Mouse (Mus musculus) heart, embryonic 14.5 days (tissue): ENCODE results near the gene Vmn2r88. TPM values are rescaled to one million over a fixed set of nuclear protein-coding genes. Genes with fewer than 3 reads are reported as not detected.

Source experiments
- ATAC-seq: fragments of 200-750 bp; cut with Nextera tagmentation; 2 replicates; pipeline ENCODE4 v1.8.0; 2017; ENCODE audit warnings: low read depth, moderate TSS enrichment; ENCODE audit not compliant: insufficient number of reproducible peaks, insufficient read depth, low FRiP score
- H3K27ac ChIP-seq, 2 experiments: fragments of 200-500 bp in 1 of 2; fragments of 300-500 bp in 1 of 2; sonication (generic) in 1 of 2; replicated peaks in 1 of 2; 2 replicates each; pipeline ENCODE4 v1.5.1; 2012 to 2014; ENCODE audit warnings: low read depth in 2 of 2, low read length in 2 of 2, control low read depth in 1 of 2, mild to moderate bottlenecking in 1 of 2, mixed read lengths in 1 of 2; ENCODE audit not compliant: control insufficient read depth in 1 of 2, insufficient read depth in 1 of 2
- H3K27me3 ChIP-seq: fragments of 300-500 bp; sonication (generic); 2 replicates; pipeline ENCODE4 v1.6.1; 2014; ENCODE audit warnings: mild to moderate bottlenecking, low read length, control low read depth; ENCODE audit not compliant: control insufficient read depth, insufficient read depth
- H3K36me3 ChIP-seq: fragments of 300-500 bp; sonication (generic); 2 replicates; pipeline ENCODE4 v1.6.1; 2014; ENCODE audit warnings: mild to moderate bottlenecking, control low read depth, low read length, mixed read lengths; ENCODE audit not compliant: control insufficient read depth, insufficient read depth
- H3K4me1 ChIP-seq, 2 experiments: fragments of 200-500 bp in 1 of 2; fragments of 300-500 bp in 1 of 2; sonication (generic) in 1 of 2; 2 replicates each; pipeline ENCODE4 v1.6.1; 2012 to 2014; ENCODE audit warnings: low read length in 2 of 2, control low read depth in 1 of 2, mixed read lengths in 1 of 2; ENCODE audit not compliant: control insufficient read depth in 2 of 2, insufficient read depth in 2 of 2
- H3K4me2 ChIP-seq: fragments of 300-500 bp; sonication (generic); 2 replicates; pipeline ENCODE4 v1.6.1; 2014; ENCODE audit warnings: mild to moderate bottlenecking, low read length
- H3K4me3 ChIP-seq, 2 experiments: fragments of 200-500 bp in 1 of 2; fragments of 300-500 bp in 1 of 2; sonication (generic) in 1 of 2; 2 replicates each; pipeline ENCODE4 v1.5.1; 2012 to 2014; ENCODE audit warnings: low read length in 2 of 2, mild to moderate bottlenecking in 2 of 2, control low read depth in 1 of 2, low read depth in 1 of 2, moderate library complexity in 1 of 2; ENCODE audit not compliant: control insufficient read depth in 1 of 2, insufficient read depth in 1 of 2
- H3K9ac ChIP-seq: fragments of 300-500 bp; sonication (generic); 2 replicates; pipeline ENCODE4 v1.6.1; 2014; ENCODE audit warnings: mild to moderate bottlenecking, low read length
- H3K9me3 ChIP-seq: fragments of 300-500 bp; sonication (generic); 2 replicates; pipeline ENCODE4 v1.6.1; 2016; ENCODE audit warnings: low read length, control low read depth; ENCODE audit not compliant: control insufficient read depth
- WGBS: fragments of 180-500 bp; shearing (Covaris S2); extraction: QIAGEN DNeasy Blood & Tissue Kit; methylation state at CpG from one replicate; pipeline ENCODE4 v1.1.7; 2014; 5-methylcytosine and 5-hydroxymethylcytosine counted together
- polyA plus RNA-seq: library from polyadenylated mRNA; unstranded; fragments of >200 nt; fragmentation: Nextera tagmentation; extraction: Ambion mirVana; gene quantifications from 2 replicates; pipeline ENCODE4 v1.2.1, GENCODE M21; 2014

Vmn2r88 gene
- not detected in 2 replicates for polyA plus RNA-seq

DNA sequence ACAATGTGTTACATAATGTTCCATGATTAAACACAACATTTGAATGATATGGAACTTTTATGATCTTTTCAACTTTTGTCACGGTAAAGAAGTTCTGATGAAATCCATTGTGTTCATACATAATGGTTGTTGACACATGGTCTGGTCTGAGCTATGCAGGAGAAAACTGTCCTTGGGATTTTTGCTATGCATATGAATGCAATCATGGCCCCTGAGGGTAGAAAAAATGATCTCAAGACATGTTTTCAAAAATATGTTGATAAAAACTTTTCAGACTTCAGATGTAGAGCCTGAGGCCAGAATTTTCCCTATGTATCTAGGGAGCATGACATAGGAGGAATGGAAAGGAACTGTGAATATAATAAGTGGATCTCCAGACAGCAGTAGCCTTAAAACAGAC is at the start of gene Vmn2r88:
TSS of gene Vmn2r88 (plus strand) at position 301 of the 400 bp plus-strand sequence.
- ATAC-seq = no peak
- 68% methylated on average over 1 of the region's 1 CpGs for WGBS

DNA sequence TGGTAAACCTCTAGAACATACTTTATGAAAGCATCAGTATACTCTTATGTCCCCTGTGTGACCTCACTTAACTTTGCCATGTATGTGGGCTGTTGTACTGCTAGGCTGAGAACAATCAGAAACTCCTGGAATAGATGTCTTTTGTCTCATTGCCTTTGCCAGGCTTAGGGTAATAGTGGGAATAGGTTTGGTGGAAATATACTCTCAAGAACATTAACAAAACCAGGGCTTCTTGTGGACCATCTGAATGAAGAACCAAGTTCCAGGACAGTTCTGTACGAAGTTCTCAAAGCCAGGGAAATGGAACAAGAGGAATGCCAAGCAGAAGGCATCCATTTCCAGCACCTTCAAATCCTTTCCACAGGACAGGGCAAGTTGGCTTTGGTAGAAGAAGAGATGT is 49.2 kb upstream of the Vmn2r88 start, which contains the start of gene Gm7247:
TSS of gene Gm7247 (plus strand) at position 301 of the 400 bp plus-strand sequence.
- Histone ChIP-seq H3K9me3 (no peaks in the 10 kb centered on the region), H3K4me2 (no peak within 1 kb of the TSS), H3K36me3 (no peaks in the 10 kb centered on the region), H3K4me3 (no peak within 1 kb of the TSS), H3K9ac (no peak within 1 kb of the TSS), H3K4me1 (no peaks in the 10 kb centered on the region), H3K27me3 (no peaks in the 10 kb centered on the region), H3K27ac (no peak within 1 kb of the TSS)
- no peak for ATAC-seq
- WGBS = 86% methylated on average over 1 of the region's 1 CpGs

More for the DNA sequence above, at the start of gene Vmn2r88:
- Histone ChIP-seq H3K4me3 (no peak within 1 kb of the TSS), H3K27ac (no peak within 1 kb of the TSS), H3K9ac (no peak within 1 kb of the TSS), H3K4me1 (no peaks in the 10 kb centered on the region), H3K27me3 (no peaks in the 10 kb centered on the region), H3K4me2 (no peak within 1 kb of the TSS), H3K9me3 (no peaks in the 10 kb centered on the region), H3K36me3 (no peaks in the 10 kb centered on the region)

DNA sequence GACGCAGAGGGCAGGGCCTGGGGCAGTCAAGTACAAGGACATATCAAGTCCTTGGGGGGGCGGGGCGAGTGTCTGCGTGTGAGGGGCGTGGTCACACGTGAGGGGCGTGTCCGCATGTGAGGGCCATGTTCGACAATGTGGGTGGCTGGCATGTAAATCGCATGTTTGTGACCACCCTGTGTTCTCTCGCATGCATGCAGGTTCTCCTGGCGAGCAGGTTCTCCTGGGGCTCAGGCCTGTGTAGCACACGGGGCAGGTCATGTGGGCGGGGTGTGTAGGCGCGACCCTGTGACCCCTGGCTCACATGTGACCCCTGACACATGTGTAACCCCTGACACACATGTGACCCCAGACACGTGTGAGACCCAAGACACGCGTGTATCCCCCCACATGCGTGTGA is 27.8 kb upstream of the Vmn2r88 start:
- Histone ChIP-seq H3K9ac (no peak overlapping the region), H3K27ac (no peak overlapping the region), H3K4me1 (no peaks in the 10 kb centered on the region), H3K4me2 (no peak overlapping the region), H3K4me3 (no peak overlapping the region), H3K9me3 (peaks cover 21% of the 10 kb centered on the region), H3K36me3 (no peaks in the 10 kb centered on the region), H3K27me3 (no peaks in the 10 kb centered on the region)
- 91% methylated on average over 20 of the region's 20 CpGs for WGBS
- ATAC-seq = peak; percentile 34; the same call in 1 of the 2 replicates

DNA sequence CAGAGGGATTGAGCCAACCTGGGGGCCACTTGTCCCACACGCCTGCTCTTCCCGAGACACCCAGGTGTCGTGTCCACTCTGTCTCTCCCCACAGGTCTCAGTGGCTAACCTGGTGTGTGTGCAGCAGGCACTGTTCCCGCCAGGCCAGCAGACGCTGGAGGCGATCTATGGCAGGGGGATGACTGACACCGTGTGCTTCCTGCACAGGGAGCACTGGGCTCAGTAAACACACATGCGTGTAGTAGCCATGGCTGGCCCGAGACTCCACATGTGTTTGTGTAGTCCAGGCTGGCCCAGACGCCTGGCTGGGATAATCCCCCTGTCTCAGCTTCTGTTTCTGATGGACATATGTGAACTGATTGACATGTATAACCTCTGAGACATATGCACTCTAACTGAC is 26.3 kb upstream of the Vmn2r88 start:
- H3K4me2 ChIP-seq = no peak overlapping the region
- no peak overlapping the region for H3K27ac ChIP-seq
- H3K27me3 ChIP-seq = no peaks in the 10 kb centered on the region
- H3K4me1 ChIP-seq = no peaks in the 10 kb centered on the region
- no peaks in the 10 kb centered on the region for H3K36me3 ChIP-seq
- no peak overlapping the region for H3K9ac ChIP-seq
- H3K9me3 ChIP-seq = peaks cover 24% of the 10 kb centered on the region
- no peak for ATAC-seq
- H3K4me3 ChIP-seq = no peak overlapping the region
- 94% methylated on average over 10 of the region's 10 CpGs for WGBS

DNA sequence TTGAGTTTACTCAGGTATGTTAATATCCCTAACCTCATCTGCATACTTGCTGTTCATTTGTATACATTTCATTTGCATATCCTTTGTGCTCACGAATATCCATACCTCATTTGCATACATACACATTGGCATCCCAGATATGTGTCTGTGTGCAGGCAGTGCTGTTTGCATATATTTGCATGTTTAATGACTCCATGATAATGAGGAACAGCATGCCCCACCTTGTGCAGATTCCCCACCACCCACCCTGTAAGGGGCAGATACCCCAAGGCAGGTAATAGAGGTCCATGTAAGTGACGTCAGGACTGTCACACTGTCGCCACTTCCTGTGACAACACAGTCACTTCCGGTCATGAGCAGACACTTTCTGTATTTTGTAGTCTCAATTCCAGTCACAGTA is 24.9 kb upstream of the Vmn2r88 start:
- Histone ChIP-seq H3K4me2 (no peak overlapping the region), H3K4me1 (no peaks in the 10 kb centered on the region), H3K9ac (no peak overlapping the region), H3K4me3 (no peak overlapping the region), H3K9me3 (peaks cover 24% of the 10 kb centered on the region), H3K36me3 (no peaks in the 10 kb centered on the region), H3K27me3 (no peaks in the 10 kb centered on the region), H3K27ac (no peak overlapping the region)
- WGBS = 92% methylated on average over 4 of the region's 4 CpGs
- ATAC-seq = no peak

DNA sequence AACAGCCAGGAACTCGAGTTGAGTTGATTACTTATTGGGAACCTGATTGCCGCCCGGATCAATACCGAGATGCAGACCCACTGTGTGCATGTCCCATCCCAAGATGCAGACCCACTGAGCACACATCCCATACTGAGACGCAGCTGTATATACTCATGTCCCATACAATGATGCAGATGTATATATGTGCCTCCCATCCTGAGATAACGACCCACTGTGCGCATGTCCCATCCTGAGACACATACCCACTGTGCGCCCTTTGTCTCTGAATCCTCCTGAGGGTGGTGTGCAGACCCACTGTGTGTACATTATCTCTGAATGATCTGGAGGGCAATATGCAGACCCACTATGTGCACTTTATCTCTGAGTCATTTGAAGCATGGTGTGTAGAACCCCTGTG is 22.9 kb upstream of the Vmn2r88 start:
- H3K9me3 ChIP-seq = peaks cover 20% of the 10 kb centered on the region
- no peak for ATAC-seq
- no peak overlapping the region for H3K27ac ChIP-seq
- H3K4me3 ChIP-seq = no peak overlapping the region
- H3K36me3 ChIP-seq = no peaks in the 10 kb centered on the region
- no peak overlapping the region for H3K9ac ChIP-seq
- H3K4me2 ChIP-seq = no peak overlapping the region
- H3K27me3 ChIP-seq = no peaks in the 10 kb centered on the region
- 96% methylated on average over 8 of the region's 8 CpGs for WGBS
- H3K4me1 ChIP-seq = no peaks in the 10 kb centered on the region

DNA sequence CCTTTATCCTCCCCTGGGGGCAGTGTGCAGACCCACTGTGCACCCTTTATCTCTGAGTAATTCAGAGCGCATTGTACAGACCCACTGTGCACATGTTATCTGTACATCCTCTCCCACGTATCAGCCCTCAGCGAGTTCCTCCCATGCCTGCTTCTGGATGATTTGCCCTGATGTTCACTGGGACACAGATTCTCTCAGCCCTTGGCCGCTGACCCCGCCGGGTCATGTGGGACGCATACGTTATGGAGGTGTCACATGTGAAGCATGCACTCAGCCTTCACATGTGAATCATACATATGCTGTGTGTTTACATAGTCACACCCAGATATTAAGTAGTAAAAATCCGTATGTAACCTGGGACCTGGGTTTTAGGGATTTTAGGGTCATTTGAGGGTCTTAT is 22.4 kb upstream of the Vmn2r88 start:
- 91% methylated on average over 9 of the region's 9 CpGs for WGBS
- Histone ChIP-seq H3K9ac (no peak overlapping the region), H3K4me1 (no peaks in the 10 kb centered on the region), H3K36me3 (no peaks in the 10 kb centered on the region), H3K4me2 (no peak overlapping the region), H3K9me3 (peaks cover 15% of the 10 kb centered on the region), H3K27me3 (no peaks in the 10 kb centered on the region), H3K4me3 (no peak overlapping the region), H3K27ac (no peak overlapping the region)
- no peak for ATAC-seq

DNA sequence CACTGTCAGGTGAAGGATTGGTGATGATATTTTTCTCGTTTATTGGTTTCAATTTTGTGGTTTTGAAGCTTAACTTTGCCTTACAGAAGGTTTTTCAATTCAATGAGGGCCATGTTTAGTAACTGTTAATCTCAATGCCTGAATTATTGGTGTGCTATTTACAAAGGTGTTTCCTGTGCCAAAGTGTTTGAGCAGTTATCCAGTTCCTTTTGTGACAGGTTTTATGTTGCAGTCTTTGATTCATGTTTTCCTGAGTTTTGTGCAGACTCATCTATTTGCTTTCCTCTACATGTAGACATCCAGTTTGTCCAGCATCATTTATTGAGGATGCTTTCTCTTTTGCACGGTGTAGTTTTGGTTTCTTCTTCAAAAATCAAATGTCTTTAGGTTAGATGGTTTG is 13.3 kb downstream of the Vmn2r88 start:
- Histone ChIP-seq H3K27me3 (no peaks in the 10 kb centered on the region), H3K9ac (no peak overlapping the region), H3K4me3 (no peak overlapping the region), H3K4me1 (no peaks in the 10 kb centered on the region), H3K36me3 (no peaks in the 10 kb centered on the region), H3K27ac (no peak overlapping the region), H3K9me3 (no peaks in the 10 kb centered on the region), H3K4me2 (no peak overlapping the region)
- 51% methylated on average over 2 of the region's 2 CpGs for WGBS
- ATAC-seq = no peak
